Mouse (Mus musculus) layer of hippocampus, postnatal 36 days (tissue): Measurements from ENCODE around the gene Ccnl2. TPM values are rescaled to one million over a fixed set of nuclear protein-coding genes. Genes with fewer than 3 reads are reported as not detected.

Source experiments
- DNase-seq, 2 experiments: peaks; one replicate each; pipeline ENCODE4 v3.0.0; 2022
- total RNA-seq, 2 experiments: library from RNA; stranded (reverse); gene quantifications; 2 replicates each; pipeline ENCODE4 v1.2.3; 2021

Gene Ccnl2
- total RNA-seq, 2 experiments from 2014 or later: 87.0 to 106 TPM

DNA sequence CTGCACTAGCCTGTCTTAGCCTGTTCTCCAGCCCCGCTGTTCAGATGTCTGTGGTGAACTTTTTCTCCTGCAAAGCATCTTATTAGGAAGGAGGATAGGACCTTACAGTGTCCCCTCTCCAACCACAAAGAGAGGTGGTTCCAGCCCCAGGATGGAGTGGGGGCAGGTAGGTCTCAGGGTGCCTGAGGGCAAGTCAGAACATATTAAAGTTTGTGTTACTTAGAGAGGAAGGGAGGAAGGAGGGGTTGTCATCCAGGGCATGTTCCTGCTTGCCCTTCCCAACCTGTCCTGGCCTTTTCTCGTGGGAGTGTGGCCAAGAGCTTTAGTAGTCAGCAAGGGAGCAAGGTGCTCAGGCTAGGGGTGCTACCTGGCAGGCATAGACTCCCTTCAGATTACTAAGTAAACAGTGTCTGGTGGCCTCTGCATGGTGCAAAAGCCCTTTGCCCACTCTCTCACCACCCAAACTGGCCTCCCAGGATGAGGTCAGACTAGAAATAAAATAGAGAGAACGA, 21.6 kb upstream of the Ccnl2 start:
- DNase-seq: no peak

- DNase-seq: no peak
Measured at GRCm38 (mm10) chr4:155791240-155791933, 20.9 kb upstream of the Ccnl2 start.

DNA sequence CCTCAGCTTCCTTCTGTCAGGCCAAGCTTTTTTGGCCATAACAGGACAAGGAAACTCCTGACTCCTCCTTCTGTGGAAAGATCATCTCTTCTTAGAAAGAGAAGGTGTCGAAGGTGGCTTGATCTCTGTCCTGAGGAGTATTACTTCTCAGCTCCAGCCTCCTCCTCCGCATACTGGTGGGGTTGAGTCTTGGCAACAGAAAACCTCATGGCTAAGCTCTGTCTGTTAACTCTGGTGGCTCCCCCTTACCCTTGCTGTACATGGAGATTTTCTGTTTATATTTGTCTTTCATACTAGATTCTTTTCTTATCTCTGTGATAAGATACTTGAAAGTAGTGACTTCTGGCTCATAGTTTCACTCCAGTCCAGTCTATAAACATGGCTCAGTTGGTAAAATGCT, 18.6 kb upstream of the Ccnl2 start:
- DNase-seq: no peak

- no peak for DNase-seq
Measured at GRCm38 (mm10) chr4:155802075-155802474, 10.2 kb upstream of the Ccnl2 start.

- DNase-seq: no peak
Measured at GRCm38 (mm10) chr4:155802741-155803339, 9.4 kb upstream of the Ccnl2 start, which contains the start of gene Mrpl20. Mrpl20 (plus strand) TSS chr4:155802878.

- DNase-seq: peak; percentile 92 to 94
Measured at GRCm38 (mm10) chr4:155803340-155804041, 8.8 kb upstream of the Ccnl2 start.

- no peak for DNase-seq
Measured at GRCm38 (mm10) chr4:155807841-155808240, 4.4 kb upstream of the Ccnl2 start.

DNA sequence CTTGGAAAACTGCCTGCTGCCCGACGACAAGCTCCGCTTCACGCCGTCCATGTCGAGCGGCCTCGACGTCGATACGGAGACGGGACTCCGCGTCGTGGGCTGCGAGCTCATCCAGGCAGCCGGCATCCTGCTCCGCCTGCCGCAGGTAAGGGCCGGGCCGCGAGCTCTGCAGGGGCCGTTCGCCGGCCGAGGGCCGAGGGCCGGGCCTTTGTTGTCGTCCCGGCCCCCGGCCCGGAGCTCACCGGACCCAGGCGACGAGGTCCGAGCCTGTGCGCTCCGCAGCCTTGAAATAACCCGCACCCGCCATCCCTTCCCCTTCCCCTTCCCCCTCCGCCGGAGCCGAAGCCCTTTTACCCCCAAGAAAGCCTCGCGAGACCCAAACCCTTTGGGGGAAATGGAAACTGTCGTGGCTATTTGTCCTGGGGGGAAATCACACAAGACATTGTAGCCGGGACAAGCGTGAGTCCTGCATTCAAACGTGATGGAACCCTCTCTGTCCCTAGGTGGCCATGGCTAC, 434 bp downstream of the Ccnl2 start:
- DNase-seq: no peak

GRCm38 (mm10) chr4:155817533-155817932, 5.2 kb downstream of the Ccnl2 start:
- DNase-seq: no peak

DNA sequence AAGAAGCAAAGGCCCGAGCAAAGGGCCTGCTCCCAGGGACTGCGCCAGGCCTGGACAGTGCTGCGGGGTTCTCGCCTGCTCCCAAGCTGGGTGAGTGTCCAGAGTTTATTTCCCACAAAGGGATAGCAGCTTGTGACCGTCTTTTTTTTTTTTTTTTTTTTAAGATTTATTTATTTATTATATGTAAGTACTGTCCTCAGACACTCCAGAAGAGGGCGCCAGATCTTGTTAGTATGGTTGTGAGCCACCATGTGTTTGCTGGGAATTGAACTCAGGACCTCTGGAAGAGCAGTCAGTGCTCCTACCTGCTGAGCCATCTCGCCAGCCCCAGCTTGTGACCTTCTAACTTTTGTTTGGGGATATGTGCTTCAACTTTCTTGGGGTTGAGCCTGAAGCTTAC, 8.7 kb downstream of the Ccnl2 start:
- DNase-seq: no peak

- no peak for DNase-seq
Measured at GRCm38 (mm10) chr4:155823443-155823842, 11.2 kb downstream of the Ccnl2 start.

- DNase-seq: no peak
Measured at GRCm38 (mm10) chr4:155829866-155830265, 17.6 kb downstream of the Ccnl2 start.

DNA sequence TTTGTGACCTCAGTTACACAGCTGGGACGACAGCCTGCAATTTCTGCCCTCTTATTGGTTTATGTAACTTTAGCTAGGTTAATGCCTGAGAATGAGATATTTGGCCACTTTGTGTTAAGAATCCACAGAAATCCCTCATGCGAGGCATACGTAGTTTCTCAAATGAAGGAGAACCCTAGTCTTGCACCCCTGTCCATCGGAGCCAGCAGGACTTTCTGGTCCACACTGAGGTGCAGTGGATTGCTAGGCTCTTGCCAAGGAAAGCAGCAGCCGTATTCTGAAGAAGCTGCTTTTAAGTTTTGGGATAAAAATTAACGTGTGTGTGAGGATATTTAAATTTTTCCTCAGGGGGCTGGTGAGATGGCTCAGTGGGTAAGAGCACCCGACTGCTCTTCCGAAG, 18.3 kb downstream of the Ccnl2 start:
- no peak for DNase-seq

DNA sequence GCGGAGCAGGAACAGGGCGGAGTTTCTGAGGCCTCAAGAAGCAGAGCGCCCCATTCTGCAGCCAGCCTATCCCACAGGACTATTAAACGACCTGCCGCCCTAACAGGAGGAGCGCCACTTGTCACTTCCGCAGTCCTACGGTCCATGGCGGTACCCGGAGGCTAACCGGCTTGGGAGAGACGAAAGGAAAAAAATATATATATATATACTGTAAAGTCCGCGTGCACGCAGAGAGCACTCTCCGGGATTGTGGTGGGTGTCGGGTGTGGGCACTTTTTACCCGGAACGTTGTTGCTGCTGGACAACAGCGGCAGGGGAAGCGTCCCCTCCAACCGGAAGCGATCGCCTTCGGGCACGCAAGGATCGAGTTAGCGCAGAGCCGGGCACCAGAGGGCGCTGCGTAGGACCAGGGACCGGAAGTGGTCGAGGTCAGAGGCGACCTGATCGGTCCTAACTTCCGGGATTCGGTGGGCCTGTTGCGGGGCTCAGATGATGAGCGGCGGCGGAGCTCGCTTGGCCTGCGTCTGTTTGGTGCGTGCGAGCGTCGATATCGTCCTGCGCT, 19.0 kb downstream of the Ccnl2 start, which contains the start of gene Aurkaip1:
TSS of gene Aurkaip1 (plus strand) at position 68 of the 562 bp plus-strand sequence.
- peak; percentile 92 to 94 for DNase-seq

GRCm38 (mm10) chr4:155831831-155832230, 19.5 kb downstream of the Ccnl2 start:
- DNase-seq: no peak

- no peak for DNase-seq
Measured at GRCm38 (mm10) chr4:155832321-155832720, 20.0 kb downstream of the Ccnl2 start.

DNA sequence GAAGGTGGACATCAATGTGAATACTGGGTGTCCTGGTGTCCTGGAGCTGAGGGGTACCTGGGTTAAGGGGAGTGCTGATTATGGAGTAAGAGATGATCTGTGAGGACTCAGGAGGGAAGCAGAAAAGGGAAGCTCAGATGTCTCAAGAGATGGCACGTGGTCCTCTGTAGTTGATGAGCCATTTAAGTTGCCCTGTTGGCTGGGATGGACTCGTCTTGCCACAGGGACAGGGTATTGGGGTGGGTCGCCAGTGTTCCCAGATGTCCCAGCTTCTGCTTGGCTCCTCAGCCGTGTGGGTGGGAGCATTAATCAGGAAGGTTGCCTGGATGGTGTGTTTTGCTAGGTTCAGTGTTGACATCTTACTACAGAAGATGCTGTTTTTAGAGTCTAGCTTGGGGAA, 20.9 kb downstream of the Ccnl2 start:
- DNase-seq: no peak

DNA sequence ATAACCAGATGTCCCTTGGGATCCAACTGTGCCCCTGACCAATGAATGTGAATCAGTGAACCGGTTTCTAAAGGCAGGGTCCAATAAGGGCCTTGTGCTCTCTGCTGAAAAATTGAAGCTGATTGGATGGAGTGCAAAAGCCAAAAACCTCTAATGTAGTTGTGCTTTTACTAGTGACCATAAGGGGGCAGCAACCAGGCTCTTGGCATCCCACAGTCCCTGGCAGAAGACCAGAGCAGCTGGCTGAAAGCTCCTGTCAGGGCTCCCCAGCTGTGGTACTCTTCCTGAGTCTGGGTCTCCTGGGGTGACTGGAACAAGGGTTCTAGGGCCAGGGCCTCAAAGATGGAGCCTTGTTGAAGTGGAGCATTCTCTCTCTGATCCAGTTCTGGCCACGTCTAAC, 21.5 kb downstream of the Ccnl2 start:
- peak; percentile 67 to 69 for DNase-seq

GRCm38 (mm10) chr4:155837404-155838010, 25.2 kb downstream of the Ccnl2 start:
- DNase-seq: no peak

DNA sequence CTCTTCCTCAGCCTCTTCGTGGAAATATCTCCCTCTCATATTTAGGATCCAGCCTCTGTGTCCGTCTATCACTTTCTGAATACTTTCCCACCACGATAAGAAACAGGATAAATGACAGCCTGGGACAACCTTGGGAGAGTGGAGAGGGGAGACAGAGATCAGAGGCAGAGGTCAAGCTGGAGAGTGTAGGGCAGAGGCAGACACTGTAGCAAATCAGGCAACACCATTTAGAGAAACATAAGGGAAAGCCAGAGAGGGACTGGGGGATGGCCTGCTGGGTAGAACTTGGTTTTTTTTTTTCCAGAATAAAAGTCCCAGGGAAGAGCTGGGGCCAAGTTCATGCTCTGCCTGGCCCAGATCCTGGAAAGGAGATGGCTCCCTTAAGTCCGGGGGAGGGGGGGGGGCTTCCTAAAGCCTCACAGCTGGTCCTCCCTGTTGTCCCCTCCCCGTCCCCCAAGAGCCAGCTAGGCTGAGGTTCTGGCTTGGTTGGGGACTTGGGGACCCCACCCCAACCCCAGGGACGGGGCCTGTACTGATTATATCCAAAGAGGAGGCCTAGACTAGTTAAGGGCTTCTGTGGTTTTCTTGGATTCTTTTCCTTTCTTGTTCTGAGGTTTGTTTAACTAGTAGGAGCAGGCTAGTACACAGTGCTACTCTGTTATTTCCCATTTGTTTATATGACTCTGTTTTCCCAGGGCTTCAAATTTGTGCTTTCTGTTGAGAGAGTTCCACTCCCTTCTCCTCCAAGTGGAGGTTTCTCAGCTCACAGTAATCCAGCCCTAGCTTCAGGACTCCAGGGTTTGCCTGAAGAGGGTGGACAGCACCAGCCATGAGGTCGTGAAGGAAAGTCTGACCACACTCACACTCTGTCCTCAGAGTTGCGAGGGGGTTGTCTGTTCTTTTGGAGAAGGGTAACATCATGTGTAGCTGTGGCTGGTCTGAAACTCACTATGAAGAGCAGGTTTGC, 26.2 kb downstream of the Ccnl2 start:
- DNase-seq: no peak

GRCm38 (mm10) chr4:155839483-155839910, 27.2 kb downstream of the Ccnl2 start, which contains the start of gene Mxra8:
Mxra8 (plus strand) TSS chr4:155839680.
- DNase-seq: no peak
